Mouse (Mus musculus) embryonic facial prominence, embryonic 12.5 days (tissue): Measurements from ENCODE around the gene Rap1gap2. TPM values are rescaled to one million over a fixed set of nuclear protein-coding genes. Genes with fewer than 3 reads are reported as not detected.

ENCODE experiments used
- ATAC-seq: fragments of 200-750 bp; cut with Nextera tagmentation; 2 replicates; pipeline ENCODE4 v1.8.0; 2017; ENCODE audit not compliant: insufficient number of reproducible peaks, insufficient read depth, low FRiP score, low TSS enrichment
- H3K27ac ChIP-seq: fragments of 300-500 bp; sonication (generic); 2 replicates; pipeline ENCODE4 v1.5.1; 2016; ENCODE audit warnings: mild to moderate bottlenecking
- H3K27me3 ChIP-seq: fragments of 300-500 bp; sonication (generic); 2 replicates; pipeline ENCODE4 v1.6.1; 2016; ENCODE audit warnings: mild to moderate bottlenecking, moderate library complexity
- H3K36me3 ChIP-seq: fragments of 300-500 bp; sonication (generic); 2 replicates; pipeline ENCODE4 v1.6.1; 2016; ENCODE audit warnings: mild to moderate bottlenecking
- H3K4me1 ChIP-seq: fragments of 300-500 bp; sonication (generic); 2 replicates; pipeline ENCODE4 v1.6.1; 2016
- H3K4me2 ChIP-seq: fragments of 300-500 bp; sonication (generic); replicated peaks from 2 replicates; pipeline ENCODE4 v1.6.1; 2016; ENCODE audit warnings: mild to moderate bottlenecking, moderate library complexity
- H3K4me3 ChIP-seq: fragments of 300-500 bp; sonication (generic); 2 replicates; pipeline ENCODE4 v1.5.1; 2016; ENCODE audit warnings: mild to moderate bottlenecking
- H3K9ac ChIP-seq: fragments of 300-500 bp; sonication (generic); 2 replicates; pipeline ENCODE4 v1.6.1; 2016; ENCODE audit warnings: mild to moderate bottlenecking, moderate library complexity
- H3K9me3 ChIP-seq: fragments of 300-500 bp; sonication (generic); 2 replicates; pipeline ENCODE4 v1.6.1; 2016; ENCODE audit warnings: mild to moderate bottlenecking, moderate library complexity
- WGBS: fragments of 180-500 bp; shearing (Covaris S2); methylation state at CpG from one replicate; pipeline ENCODE4 v1.1.7; 2016; 5-methylcytosine and 5-hydroxymethylcytosine counted together
- polyA plus RNA-seq: library from polyadenylated mRNA; unstranded; fragments of >200 nt; fragmentation: Nextera tagmentation; extraction: Ambion mirVana; gene quantifications from 2 replicates; pipeline ENCODE4 v1.2.1, GENCODE M21; 2016

Gene Rap1gap2
- polyA plus RNA-seq, result 3.6 and 3.7 TPM in 2 replicates

DNA sequence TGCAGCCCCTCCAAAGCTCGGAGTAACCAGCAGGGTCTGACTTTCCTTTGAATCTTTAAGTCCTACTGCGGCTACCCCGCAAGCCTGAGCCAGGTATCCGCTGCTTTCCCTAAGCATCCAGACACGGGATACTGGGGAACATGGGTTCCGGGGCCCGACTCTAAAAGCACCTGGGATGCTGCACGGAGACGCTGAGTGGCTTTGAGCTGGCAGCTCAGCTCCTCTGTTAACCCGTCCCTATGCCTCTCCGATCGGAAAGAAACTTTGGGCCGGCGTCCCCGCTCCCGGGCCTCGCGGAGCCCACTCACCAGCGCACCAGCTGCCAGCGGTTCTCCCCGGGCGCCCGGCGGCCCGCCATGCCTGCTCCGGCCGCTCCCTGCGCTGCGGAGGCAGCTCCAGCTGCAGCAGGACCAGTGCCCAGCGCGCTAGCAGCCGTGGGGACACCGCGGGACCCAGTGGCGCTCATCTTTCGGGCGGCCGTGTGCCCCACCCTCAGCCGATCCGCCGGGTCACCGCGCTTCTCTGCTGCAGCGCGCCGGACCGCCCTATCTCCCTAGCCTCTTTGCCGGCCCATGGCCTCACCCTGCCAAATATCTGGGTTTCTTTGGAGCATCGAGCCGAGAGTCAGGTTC lies at the start of gene Rap1gap2:
Rap1gap2 (minus strand) TSS at position 371 of the 632 bp plus-strand sequence.
- 2% methylated on average over 49 of the region's 50 CpGs for WGBS
- H3K4me3 ChIP-seq, result peak within 1 kb of the TSS; percentile 31
- H3K4me1 ChIP-seq, result peaks cover 4% of the 10 kb centered on the region; the same call in 1 of the 2 replicates
- no peaks in the 10 kb centered on the region for H3K36me3 ChIP-seq
- H3K27ac ChIP-seq, result no peak within 1 kb of the TSS
- H3K9me3 ChIP-seq, result no peaks in the 10 kb centered on the region
- ATAC-seq, result no peak
- 0 out of 2 replicates have a peak within 1 kb of the TSS, but pooled peaks have one; percentile 17 for H3K9ac ChIP-seq
- H3K27me3 ChIP-seq, result peaks cover 48% of the 10 kb centered on the region
- peak within 1 kb of the TSS; percentile 63 for H3K4me2 ChIP-seq

DNA sequence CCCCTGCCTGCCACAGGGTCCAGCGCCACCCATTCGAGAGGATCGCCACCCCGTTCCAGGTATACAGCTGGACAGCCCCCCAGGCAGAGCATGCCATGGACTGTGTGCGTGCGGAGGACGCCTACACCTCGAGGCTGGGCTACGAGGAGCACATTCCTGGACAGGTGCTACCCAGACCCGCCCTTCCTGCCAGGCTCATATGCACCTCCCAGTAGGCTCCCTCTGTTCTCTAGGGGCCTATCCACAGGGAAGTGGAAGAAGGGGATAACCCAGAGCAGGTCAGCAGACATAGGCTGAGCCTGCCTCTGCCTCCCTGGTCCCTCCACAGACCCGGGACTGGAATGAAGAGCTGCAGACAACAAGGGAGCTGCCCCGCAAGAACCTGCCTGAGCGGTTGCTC lies 49.6 kb upstream of the Rap1gap2 start:
- Histone ChIP-seq H3K4me3 (no peak overlapping the region), H3K4me2 (no peak overlapping the region), H3K27ac (no peak overlapping the region), H3K4me1 (no peaks in the 10 kb centered on the region), H3K9me3 (no peaks in the 10 kb centered on the region), H3K27me3 (no peaks in the 10 kb centered on the region), H3K9ac (no peak overlapping the region), H3K36me3 (peaks cover 87% of the 10 kb centered on the region)
- WGBS, result 92% methylated on average over 13 of the region's 13 CpGs
- ATAC-seq, result no peak

DNA sequence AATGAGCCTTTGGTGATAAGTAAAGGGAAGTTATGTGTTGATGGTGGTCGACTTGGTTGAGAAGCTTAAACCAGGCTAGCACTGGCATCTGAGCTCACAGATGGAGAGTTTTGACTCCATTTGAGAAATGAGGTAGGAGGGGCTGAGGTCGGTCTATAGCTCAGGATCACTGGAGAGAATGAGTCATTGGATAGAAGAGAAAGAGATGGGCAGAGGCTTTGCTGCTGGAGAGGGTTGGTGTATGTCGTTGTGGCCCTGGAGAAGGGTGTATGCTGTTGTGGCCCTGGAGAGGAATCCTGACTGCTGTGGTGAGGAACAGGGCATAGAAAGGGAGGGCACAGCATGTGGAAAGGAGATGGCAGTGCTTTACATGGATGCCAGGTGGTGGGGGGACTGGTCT lies 45.2 kb upstream of the Rap1gap2 start:
- ATAC-seq, result no peak
- Histone ChIP-seq H3K27me3 (no peaks in the 10 kb centered on the region), H3K36me3 (peaks cover 45% of the 10 kb centered on the region), H3K9ac (no peak overlapping the region), H3K27ac (no peak overlapping the region), H3K9me3 (no peaks in the 10 kb centered on the region), H3K4me2 (no peak overlapping the region), H3K4me3 (no peak overlapping the region), H3K4me1 (peaks cover 11% of the 10 kb centered on the region)
- WGBS, result 90% methylated on average over 3 of the region's 3 CpGs

DNA sequence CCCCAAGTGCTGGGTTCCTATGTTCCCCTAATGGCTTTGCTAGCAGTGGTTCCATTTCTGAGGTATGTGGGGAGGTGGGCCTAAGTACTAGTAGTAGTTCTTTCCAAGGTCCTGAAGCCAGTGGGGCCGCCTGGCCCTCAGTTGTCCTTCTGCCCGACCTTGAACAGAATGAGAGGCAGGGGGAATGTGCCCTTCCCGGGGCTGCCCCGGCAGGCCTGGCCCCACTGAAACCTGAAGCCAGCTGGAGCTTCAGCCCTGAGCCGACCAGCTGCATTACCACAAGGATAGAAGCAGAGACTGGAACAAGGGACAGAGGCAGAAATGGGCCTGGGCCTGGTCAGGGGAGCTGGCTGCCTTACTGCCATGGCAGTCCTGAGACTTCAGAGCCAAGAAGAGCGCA lies 42.7 kb upstream of the Rap1gap2 start:
- Histone ChIP-seq H3K4me1 (peaks cover 23% of the 10 kb centered on the region), H3K4me2 (no peak overlapping the region; the same call in 1 of the 2 replicates), H3K9ac (no peak overlapping the region), H3K4me3 (no peak overlapping the region), H3K27me3 (no peaks in the 10 kb centered on the region), H3K36me3 (peaks cover 20% of the 10 kb centered on the region), H3K27ac (0 out of 2 replicates have a peak overlapping the region, but pooled peaks have one; percentile 41), H3K9me3 (no peaks in the 10 kb centered on the region)
- WGBS, result 46% methylated on average over 6 of the region's 6 CpGs
- ATAC-seq, result no peak

DNA sequence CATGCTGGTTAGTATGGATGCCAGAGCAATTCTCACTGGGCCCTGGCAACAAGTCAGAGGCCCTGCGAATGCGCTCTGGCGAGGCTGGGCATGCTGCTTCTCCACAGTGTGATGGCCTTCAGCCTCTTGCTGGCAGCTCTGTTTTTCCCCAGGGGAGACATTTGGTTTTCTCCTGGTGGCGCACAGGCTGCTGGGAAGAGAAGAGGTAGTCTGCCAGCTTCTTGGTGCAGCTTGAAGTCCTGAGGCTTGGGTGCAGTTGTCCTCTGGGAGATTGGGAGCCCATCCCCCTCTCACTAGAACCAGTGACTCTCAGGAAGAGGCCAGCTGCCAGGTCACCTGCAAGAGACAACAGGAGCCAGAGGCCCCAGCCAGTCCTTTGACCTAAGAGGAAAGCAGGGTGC lies 42.1 kb upstream of the Rap1gap2 start:
- Histone ChIP-seq H3K27ac (no peak overlapping the region), H3K4me2 (no peak overlapping the region), H3K27me3 (no peaks in the 10 kb centered on the region), H3K36me3 (peaks cover 14% of the 10 kb centered on the region), H3K4me1 (peaks cover 23% of the 10 kb centered on the region), H3K9me3 (no peaks in the 10 kb centered on the region), H3K9ac (no peak overlapping the region), H3K4me3 (no peak overlapping the region)
- ATAC-seq, result no peak
- 92% methylated on average over 4 of the region's 4 CpGs for WGBS

DNA sequence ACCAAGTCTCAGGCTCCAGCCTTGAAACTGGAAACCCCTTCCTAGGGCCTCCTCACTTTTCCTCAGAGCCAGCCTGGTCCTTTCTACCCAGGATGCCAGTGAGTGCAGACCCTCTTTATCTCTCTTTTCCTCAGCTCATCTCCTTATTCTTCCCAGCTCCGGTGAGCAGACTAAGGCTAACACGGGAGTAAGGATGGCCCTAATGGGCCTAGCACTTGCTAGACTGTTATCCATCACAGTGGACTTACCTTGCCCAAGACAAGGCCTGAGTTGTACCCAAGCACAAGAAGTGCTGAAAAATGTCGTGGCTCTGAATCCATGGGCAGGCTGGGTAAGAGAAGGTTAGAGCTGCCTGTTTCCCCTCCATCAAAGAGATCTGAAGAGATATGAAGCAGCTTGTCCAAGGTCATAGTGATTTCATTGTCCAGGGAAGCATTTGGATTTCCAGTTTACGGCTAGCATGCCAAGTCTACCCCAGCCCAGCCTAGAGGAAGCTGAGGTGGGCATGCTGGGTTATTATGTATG lies 39.9 kb upstream of the Rap1gap2 start:
- H3K4me2 ChIP-seq, result peak overlapping the region; percentile 94
- H3K4me3 ChIP-seq, result peak overlapping the region; percentile 98
- 57% methylated on average over 4 of the region's 4 CpGs for WGBS
- peak overlapping the region; percentile 84; the same call in 1 of the 2 replicates for H3K9ac ChIP-seq
- no peak overlapping the region for H3K27ac ChIP-seq
- no peaks in the 10 kb centered on the region for H3K36me3 ChIP-seq
- no peaks in the 10 kb centered on the region for H3K27me3 ChIP-seq
- no peak for ATAC-seq
- no peaks in the 10 kb centered on the region for H3K9me3 ChIP-seq
- peaks cover 23% of the 10 kb centered on the region for H3K4me1 ChIP-seq

DNA sequence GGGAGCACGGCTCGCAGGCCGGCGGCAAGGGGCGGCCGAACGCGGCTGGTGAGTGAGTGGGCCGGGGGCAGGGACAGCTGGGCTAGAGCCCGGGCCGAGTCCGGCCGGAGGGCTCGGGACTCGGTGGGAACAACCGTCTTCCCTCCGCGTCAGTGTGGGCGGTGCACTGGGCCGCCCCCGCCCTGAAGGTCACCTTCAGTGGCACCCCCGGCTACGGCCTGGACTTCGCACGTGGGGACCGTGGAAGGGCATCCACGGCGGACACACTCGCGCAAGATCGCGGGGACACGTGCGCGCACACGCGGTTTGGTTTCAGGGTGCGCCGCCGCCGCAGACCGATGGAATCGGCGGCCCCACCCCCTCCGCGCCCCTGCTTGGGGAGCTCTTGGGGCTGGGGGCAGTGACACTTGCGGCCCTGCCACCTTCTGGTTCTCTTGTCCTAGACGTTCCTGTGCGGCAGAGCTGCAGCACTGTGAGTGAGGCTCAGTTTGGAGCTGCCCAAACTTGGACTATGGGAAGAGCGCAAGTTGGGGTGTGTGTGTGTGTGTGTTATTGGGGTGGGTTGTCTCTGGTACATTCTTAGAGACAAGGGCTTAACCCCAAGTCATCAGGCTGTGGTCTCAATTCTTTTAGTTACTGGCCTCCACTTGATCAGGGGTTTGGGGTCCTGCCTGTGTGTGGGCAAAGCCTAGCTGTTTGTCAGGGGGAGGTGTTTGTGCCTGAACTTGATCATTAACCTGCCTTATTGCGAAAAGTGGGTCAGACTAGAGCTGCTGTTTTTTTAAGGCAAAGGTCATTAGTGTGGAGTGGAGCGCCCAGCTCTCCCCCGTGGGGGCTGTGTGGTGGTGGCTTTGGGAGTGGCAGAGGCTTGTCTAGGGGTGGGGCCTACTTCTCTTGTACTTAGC lies 39.2 kb upstream of the Rap1gap2 start:
- H3K36me3 ChIP-seq, result no peaks in the 10 kb centered on the region
- ATAC-seq, result peak; percentile 44; the same call in 1 of the 2 replicates
- WGBS, result 2% methylated on average over 53 of the region's 53 CpGs
- peak overlapping the region; percentile 84 for H3K9ac ChIP-seq
- H3K4me3 ChIP-seq, result peak overlapping the region; percentile 98
- H3K27ac ChIP-seq, result peak overlapping the region; percentile 54
- no peaks in the 10 kb centered on the region for H3K9me3 ChIP-seq
- H3K4me1 ChIP-seq, result peaks cover 23% of the 10 kb centered on the region
- no peaks in the 10 kb centered on the region for H3K27me3 ChIP-seq
- H3K4me2 ChIP-seq, result peak overlapping the region; percentile 94

DNA sequence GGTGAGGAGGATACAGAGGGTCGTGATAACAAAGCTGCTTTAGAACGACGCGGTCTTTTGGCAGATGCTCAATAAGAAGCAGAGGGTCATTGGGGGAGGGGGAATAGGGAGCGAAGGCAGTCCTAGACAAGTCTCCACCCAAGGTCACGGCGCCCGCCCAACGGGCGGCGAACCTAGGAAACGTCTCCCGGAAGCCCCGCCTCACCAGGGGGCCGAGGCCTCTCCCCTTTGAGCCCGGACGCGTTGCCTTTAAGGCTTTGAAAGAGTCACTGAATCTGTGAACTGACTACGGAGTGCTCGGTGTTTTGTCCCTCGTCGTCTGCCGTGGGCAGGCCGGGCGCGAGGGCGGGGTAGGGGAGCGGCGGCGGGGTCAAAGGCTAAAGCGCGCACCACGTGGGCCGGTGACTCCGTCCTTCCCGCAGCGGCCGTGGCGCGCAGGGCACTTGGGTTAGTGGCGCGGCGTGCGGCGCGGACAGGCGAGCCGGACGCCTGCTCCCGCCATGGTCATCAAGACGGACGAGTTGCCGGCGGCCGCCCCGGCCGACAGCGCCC lies 38.5 kb upstream of the Rap1gap2 start, which contains the start of gene Cluh:
Cluh (plus strand) TSS at position 401 of the 552 bp plus-strand sequence.
- WGBS, result under 1% methylated on average over 47 of the region's 58 CpGs
- Histone ChIP-seq H3K9me3 (no peaks in the 10 kb centered on the region), H3K4me2 (peak within 1 kb of the TSS; percentile 94), H3K4me3 (peak within 1 kb of the TSS; percentile 98), H3K9ac (peak within 1 kb of the TSS; percentile 84), H3K27ac (peak within 1 kb of the TSS; percentile 63), H3K36me3 (no peaks in the 10 kb centered on the region), H3K4me1 (peaks cover 23% of the 10 kb centered on the region), H3K27me3 (no peaks in the 10 kb centered on the region)
- peak; percentile 86 for ATAC-seq

DNA sequence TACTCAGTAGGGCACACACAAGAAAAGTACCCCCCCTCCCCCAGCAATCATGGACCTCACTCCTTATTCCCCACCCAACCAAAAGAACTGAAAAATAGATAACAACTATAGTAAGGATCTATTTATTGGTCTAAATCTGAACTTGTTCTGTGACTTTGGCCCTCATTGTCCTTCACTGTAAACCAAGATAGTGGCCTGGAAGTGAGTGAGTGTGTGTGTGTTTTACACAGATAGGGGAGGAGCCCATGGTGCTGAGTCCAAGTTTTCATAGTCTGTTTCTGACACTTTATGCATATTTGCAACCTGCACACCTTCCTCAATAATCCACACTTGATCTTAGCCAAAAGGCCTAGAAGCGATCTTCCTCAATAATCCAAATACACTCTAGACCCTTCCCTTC lies 38.0 kb upstream of the Rap1gap2 start:
- Histone ChIP-seq H3K4me1 (peaks cover 23% of the 10 kb centered on the region), H3K9ac (peak overlapping the region; percentile 84), H3K4me3 (peak overlapping the region; percentile 98), H3K36me3 (no peaks in the 10 kb centered on the region), H3K9me3 (no peaks in the 10 kb centered on the region), H3K27me3 (no peaks in the 10 kb centered on the region), H3K27ac (peak overlapping the region; percentile 63), H3K4me2 (peak overlapping the region; percentile 94)
- no peak for ATAC-seq
- WGBS, result 14% methylated on average over 1 of the region's 1 CpGs

DNA sequence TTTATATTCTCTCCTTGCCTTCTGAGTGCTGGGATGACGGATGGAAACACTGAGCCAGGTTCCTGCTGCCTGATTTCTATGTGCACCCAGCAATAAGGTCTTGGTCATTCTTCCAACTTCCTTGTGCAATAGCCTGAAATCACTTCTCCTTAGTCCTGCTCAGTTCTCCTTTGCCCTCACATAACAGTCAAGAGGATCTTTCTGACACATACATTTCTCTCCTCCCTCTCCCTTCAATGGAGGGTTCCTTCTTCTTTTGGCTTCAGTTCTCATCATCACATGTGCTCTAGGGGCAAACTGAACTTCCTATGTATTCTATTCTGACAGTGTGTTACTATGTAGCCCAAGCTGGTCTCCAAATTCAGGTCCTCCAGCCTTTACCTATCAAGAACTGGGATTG lies 37.3 kb upstream of the Rap1gap2 start:
- ATAC-seq, result no peak
- no peaks in the 10 kb centered on the region for H3K9me3 ChIP-seq
- no peak overlapping the region for H3K9ac ChIP-seq
- no peaks in the 10 kb centered on the region for H3K36me3 ChIP-seq
- peaks cover 21% of the 10 kb centered on the region for H3K4me1 ChIP-seq
- H3K4me2 ChIP-seq, result no peak overlapping the region
- H3K27ac ChIP-seq, result no peak overlapping the region
- H3K27me3 ChIP-seq, result no peaks in the 10 kb centered on the region
- WGBS, result 88% methylated on average over 1 of the region's 1 CpGs
- no peak overlapping the region for H3K4me3 ChIP-seq

DNA sequence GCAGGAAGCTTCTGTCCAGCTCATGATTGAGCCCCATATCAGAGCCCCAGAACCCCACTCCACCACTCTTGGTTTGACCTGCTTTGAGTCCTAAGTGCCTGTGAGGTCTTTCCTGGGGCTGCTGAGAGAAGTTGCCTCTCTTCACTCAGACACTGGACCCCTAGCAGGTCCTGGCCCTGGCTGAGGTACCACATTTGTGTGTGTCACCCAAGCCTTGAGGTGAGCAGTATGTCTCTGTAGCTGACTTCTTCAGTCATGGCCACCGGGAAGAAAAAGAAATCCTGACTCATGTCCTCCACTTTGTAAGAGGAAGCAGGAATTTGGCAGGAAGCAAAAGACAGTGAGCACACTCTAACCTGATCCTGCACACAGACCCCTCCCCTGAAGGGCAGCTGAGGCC lies 28.9 kb upstream of the Rap1gap2 start:
- Histone ChIP-seq H3K27me3 (0 out of 2 replicates have a peak, but pooled peaks cover 9% of the 10 kb centered on the region), H3K9me3 (no peaks in the 10 kb centered on the region), H3K27ac (no peak overlapping the region), H3K4me3 (no peak overlapping the region), H3K36me3 (no peaks in the 10 kb centered on the region), H3K4me1 (peaks cover 14% of the 10 kb centered on the region; the same call in 1 of the 2 replicates), H3K4me2 (no peak overlapping the region), H3K9ac (no peak overlapping the region)
- ATAC-seq, result no peak
- WGBS, result 76% methylated on average over 1 of the region's 1 CpGs
